Mouse (Mus musculus) adrenal gland (tissue): ENCODE data around the gene Adgrl1.

Experiments
- intact Hi-C: fragments of 180-260 bp; cut with DNase I; formaldehyde crosslinking; loops from one replicate; pipeline ENCODE4 v1.15.1; 2025

Gene Adgrl1

DNA sequence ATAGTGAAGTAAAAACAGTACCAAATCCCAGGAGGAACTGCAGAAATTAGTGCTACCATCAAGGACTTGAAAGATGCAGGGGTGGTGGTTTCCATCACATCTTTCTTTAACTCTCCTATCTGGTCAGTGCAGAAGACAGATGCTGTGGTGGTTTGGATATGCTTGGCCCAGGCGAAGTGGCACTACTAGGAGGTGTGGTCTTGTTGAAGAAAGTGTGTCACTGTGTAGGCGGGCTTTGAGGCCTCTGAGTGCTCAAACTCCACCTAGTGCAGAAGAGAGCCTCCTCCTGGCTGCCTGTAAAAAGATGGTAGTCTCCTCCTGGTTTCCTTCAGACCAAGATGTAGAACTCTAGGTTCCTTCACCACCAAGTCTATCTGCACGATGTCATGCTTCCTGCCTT, 45.6 kb downstream of the Adgrl1 start:
- intact Hi-C loops = no loop called here

DNA sequence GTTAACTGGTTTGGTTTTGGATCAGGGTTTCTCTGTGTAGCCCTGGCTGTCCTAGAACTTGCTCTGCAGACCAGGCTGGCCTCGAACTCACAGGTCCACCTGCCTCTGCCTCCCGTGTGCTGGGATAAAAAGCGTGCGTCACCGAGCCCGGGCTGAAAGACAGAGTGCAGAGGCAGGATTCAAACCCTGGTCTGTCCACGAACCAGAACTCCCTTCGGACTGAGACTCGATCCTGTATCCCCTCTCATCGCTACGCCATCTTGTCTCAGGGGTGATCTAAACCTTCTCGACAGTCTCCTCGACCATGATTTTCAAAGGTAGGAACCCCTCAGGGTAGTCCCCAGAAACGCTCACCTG, 54.8 kb downstream of the Adgrl1 start:
- intact Hi-C loops = loop anchor here (5.0 to 10.0 kb wide), 4 partner anchors 48 to 230 kb away; partner anchors contain the start of genes 1700067K01Rik and Adgrl1

- intact Hi-C loops = loop anchor here (5.0 to 10.0 kb wide), 3 partner anchors 47 to 231 kb away; partner anchors contain the start of gene 1700067K01Rik
Observed at GRCm38 (mm10) chr8:83955106-83955957, 55.4 kb downstream of the Adgrl1 start, which contains the start of the genes Gm10644 and Asf1b. TSS of gene Gm10644 (minus strand) at chr8:83955205. TSS of gene Asf1b (plus strand) at chr8:83955507.

GRCm38 (mm10) chr8:83955958-83956218, 56.0 kb downstream of the Adgrl1 start:
- intact Hi-C loops = loop anchor here (5.0 to 10.0 kb wide), 3 partner anchors 46 to 231 kb away; partner anchors contain the start of gene 1700067K01Rik

DNA sequence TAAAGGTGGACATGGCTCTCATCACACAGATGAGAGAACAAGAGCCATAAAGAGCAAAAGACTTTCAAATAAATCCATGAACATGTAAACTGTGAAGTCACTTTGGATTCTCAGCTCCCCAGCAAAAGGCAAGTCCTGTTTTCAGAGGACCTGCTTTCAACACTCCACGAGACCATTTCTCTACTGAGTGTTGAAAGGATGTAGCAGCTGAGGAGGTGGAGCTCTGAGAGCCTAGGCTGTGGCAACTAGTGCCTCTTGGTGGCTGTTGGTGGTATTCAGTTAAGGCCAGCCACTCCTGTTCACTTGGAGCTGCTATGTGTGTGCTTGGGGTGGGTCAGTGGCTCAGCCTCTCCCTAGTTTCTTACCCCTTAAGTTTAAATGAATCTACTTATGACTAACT, 56.9 kb downstream of the Adgrl1 start:
- intact Hi-C loops = loop anchor here (5.0 to 10.0 kb wide), 3 partner anchors 46 to 232 kb away; partner anchors contain the start of gene 1700067K01Rik

- intact Hi-C loops = no loop called here
Observed at GRCm38 (mm10) chr8:83964015-83964765, 64.3 kb downstream of the Adgrl1 start.

- intact Hi-C loops = no loop called here
Observed at GRCm38 (mm10) chr8:83967701-83968100, 67.8 kb downstream of the Adgrl1 start.

DNA sequence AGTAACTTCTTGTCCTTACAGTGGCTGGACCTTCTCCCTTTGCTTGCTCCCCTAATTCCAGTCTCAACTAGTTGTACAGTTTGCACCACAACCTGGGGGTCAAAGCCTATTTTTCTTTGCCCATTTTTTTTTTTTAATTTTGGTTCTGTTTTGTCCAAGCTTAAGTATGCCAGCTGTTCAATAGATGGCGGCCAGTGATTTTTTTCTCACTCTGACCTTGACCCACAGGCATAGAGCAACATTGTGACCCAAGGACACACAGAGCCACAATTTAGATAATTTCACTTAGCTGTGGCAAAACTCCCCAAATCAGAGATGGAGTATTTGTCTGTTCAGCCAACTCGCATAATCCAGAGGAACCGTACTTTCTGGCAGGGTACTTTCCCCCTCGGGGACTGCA, 71.2 kb downstream of the Adgrl1 start:
- intact Hi-C loops = no loop called here

DNA sequence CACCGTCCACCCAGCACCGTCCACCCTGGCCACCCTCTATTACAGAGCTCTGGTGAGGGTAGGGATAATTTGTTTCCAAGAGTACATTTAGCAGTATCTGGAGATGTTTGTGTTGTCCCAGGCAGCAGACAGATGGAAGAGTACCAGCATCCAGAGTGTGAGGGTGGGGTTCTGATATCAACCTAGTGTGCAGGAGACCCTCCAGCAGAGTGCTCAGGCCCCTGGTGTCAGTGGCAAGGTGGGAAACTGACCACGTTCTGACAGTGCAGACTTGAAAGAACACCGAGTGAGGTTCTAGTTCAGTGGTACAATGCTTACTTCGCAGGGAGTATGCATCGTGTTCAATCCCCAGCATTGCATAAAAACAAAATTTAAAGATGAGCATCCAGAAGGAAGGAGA, 71.8 kb downstream of the Adgrl1 start:
- intact Hi-C loops = no loop called here

GRCm38 (mm10) chr8:83972150-83973120, 72.5 kb downstream of the Adgrl1 start, which contains the start of gene Prkaca:
TSS of gene Prkaca (plus strand) at chr8:83972993.
- intact Hi-C loops = no loop called here

- intact Hi-C loops = no loop called here
Observed at GRCm38 (mm10) chr8:83973161-83974031, 73.5 kb downstream of the Adgrl1 start.

- intact Hi-C loops = no loop called here
Observed at GRCm38 (mm10) chr8:83974521-83974920, 74.6 kb downstream of the Adgrl1 start.

GRCm38 (mm10) chr8:83976101-83976630, 76.3 kb downstream of the Adgrl1 start:
- intact Hi-C loops = no loop called here

GRCm38 (mm10) chr8:83976779-83977350, 77.0 kb downstream of the Adgrl1 start:
- intact Hi-C loops = no loop called here

DNA sequence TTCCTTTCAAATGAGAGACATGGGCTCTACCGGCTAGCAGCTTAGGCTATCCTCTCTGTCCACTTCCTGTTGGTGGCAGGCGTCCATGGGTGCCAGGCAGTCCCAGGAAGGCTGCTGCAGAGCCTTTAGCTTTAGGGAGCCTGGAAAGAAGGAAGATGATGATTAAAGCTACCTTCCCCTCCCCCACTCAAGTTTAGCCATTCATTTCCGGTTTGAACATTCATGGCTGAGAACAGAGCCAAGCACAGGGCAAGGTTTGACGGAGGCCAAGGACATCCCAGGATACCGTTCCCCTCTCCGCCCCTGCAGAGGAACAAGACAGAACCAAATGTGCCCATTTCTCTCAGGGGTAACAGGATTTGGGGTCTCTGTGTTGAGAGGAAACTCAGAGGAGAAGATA, 77.7 kb downstream of the Adgrl1 start:
- intact Hi-C loops = no loop called here

GRCm38 (mm10) chr8:83978200-83978599, 78.3 kb downstream of the Adgrl1 start:
- intact Hi-C loops = no loop called here

DNA sequence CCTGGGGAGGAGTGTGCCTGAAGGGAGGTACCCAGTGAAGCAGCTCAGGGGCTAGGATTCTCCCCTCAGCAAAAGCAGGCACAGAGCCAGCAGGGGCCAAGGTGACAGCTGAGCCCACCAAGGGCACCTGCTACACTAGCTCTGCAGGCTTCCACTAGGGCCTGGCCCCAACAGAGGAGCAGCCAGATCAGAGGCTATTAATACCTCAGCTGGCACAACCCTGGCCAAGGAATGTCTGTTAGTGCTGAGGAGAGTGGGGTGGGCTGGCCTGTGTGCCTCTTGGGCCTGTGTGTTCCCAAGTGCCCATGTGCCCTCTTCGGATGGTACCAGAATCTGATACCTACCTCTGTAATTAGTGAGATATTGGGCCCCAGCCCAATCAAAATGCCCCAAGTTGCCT, 80.3 kb downstream of the Adgrl1 start:
- intact Hi-C loops = no loop called here

- intact Hi-C loops = no loop called here
Observed at GRCm38 (mm10) chr8:83980845-83981244, 80.9 kb downstream of the Adgrl1 start.

GRCm38 (mm10) chr8:83981533-83981932, 81.6 kb downstream of the Adgrl1 start:
- intact Hi-C loops = no loop called here
